Mouse (Mus musculus) thymus, adult 2 months (tissue): ENCODE measurements around the gene Xpo1.

Experiments used
- CTCF ChIP-seq: fragments of 200-500 bp; IDR thresholded peaks from 2 replicates; pipeline ENCODE4 v1.5.1; 2012; ENCODE audit warnings: mild to moderate bottlenecking, control low read depth, low read length, moderate library complexity, borderline replicate concordance; ENCODE audit not compliant: control insufficient read depth, poor library complexity, insufficient read depth; ENCODE audit errors: extremely low read depth
- POLR2A ChIP-seq: fragments of 200-500 bp; IDR thresholded peaks from 2 replicates; pipeline ENCODE4 v1.6.1; 2012; ENCODE audit warnings: mild to moderate bottlenecking, low read length, control low read depth, moderate library complexity; ENCODE audit not compliant: control insufficient read depth, poor library complexity, insufficient read depth; ENCODE audit errors: extremely low read depth

GRCm38 (mm10) chr11:23259481-23259880, 3.6 kb downstream of the Xpo1 start:
- TF ChIP-seq CTCF (no peak), POLR2A (no peak)
